ENCODE assay signal across 10 mouse cellular contexts in genomic region chr1:73140557-73141345, GRCm38 (mm10).
A peak's percentile ranks its signal among the peaks of the same experiment; 100 is the strongest.
DNase-seq lines count a peak whose midpoint lies in the region; ATAC-seq and TF ChIP-seq lines count a peak whose summit lies in the region.
"Had no signal": no experiment of that assay in that cellular context is flagged by ENCODE, and none has a peak within 500 bp of the region (broad histone marks: within the 10 kb centered on the region; RNA-seq: fewer than 3 reads in every experiment).

No protein-coding gene starts in this region.

- H3K4me1 ChIP-seq in kidney, embryonic 14.5 days (ENCODE audit: control insufficient read depth, insufficient read depth, low read length) = no peaks in the 10 kb centered on the region
- H3K4me1 ChIP-seq: hindbrain, embryonic 13.5 days had no signal

- TF ChIP-seq POLR2A in brain, embryonic 14.5 days (IDR thresholded peaks at IDR 0.05; ENCODE audit: borderline replicate concordance, extremely low read depth, insufficient read depth, insufficient read length, poor library complexity, severe bottlenecking) = no peak

- no peaks in the 10 kb centered on the region for H3K9me3 ChIP-seq in kidney, embryonic 14.5 days (ENCODE audit: control insufficient read depth, low read length)
- H3K9me3 ChIP-seq: hindbrain, embryonic 13.5 days; limb, embryonic 10.5 days had no signal

- no peak overlapping the region for H3K4me2 ChIP-seq in kidney, embryonic 14.5 days (replicated peaks; ENCODE audit: low read depth, low read length)
- H3K4me2 ChIP-seq: hindbrain, embryonic 13.5 days had no signal

- peak; percentile 9 for DNase-seq in kidney, adult 11 months
- peak; percentile 47 for DNase-seq in brain, embryonic 14.5 days (ENCODE audit: low read depth)
- DNase-seq in kidney, adult 8-10 months = peak; percentile 14 to 15
- peak; percentile 80 for DNase-seq in lung, postnatal 10 days
- no peak for DNase-seq in layer of hippocampus, adult 9-11 months
- no peak for DNase-seq in right cerebral cortex, postnatal 4 days
- DNase-seq: gastrocnemius, postnatal 25 days had no signal

- no peak for ATAC-seq in kidney, embryonic 14.5 days (ENCODE audit: low FRiP score, low TSS enrichment)

- WGBS in kidney, embryonic 14.5 days = 60% methylated on average over 7 of the region's 7 CpGs

- no peak overlapping the region for H3K9ac ChIP-seq in kidney, embryonic 14.5 days (ENCODE audit: low read depth, low read length)
- H3K9ac ChIP-seq: hindbrain, embryonic 13.5 days had no signal

- H3K27ac ChIP-seq in kidney, embryonic 14.5 days (ENCODE audit: low read depth, low read length) = no peak overlapping the region
- H3K27ac ChIP-seq: hindbrain, embryonic 13.5 days; limb, embryonic 10.5 days had no signal

- H3K36me3 ChIP-seq in kidney, embryonic 14.5 days (ENCODE audit: control insufficient read depth, insufficient read depth, low read length) = no peaks in the 10 kb centered on the region
- H3K36me3 ChIP-seq: hindbrain, embryonic 13.5 days; limb, embryonic 10.5 days had no signal

- no peak overlapping the region for H3K4me3 ChIP-seq in kidney, embryonic 14.5 days (ENCODE audit: low read length)
- H3K4me3 ChIP-seq: hindbrain, embryonic 13.5 days; limb, embryonic 10.5 days had no signal

- H3K27me3 ChIP-seq in kidney, embryonic 14.5 days (ENCODE audit: control insufficient read depth, insufficient read depth, low read length) = no peaks in the 10 kb centered on the region
- H3K27me3 ChIP-seq: hindbrain, embryonic 13.5 days had no signal

- no peak for TF ChIP-seq CTCF in brain, embryonic 14.5 days (IDR thresholded peaks at IDR 0.05; ENCODE audit: borderline replicate concordance, extremely low read depth, insufficient read depth, insufficient read length)

Comparison
In these comparisons a context has a peak if more than half of its experiments do, and no peak if none do; other contexts are left out.
1. DNase-seq: peak in kidney, adult 11 months (single experiment), brain, embryonic 14.5 days (single experiment), kidney, adult 8-10 months (2 of 2) and lung, postnatal 10 days (single experiment); none in layer of hippocampus, adult 9-11 months (single experiment) and right cerebral cortex, postnatal 4 days (single experiment).